Mouse (Mus musculus): ENCODE data around the gene Bpi.

The Bpi gene

DNA sequence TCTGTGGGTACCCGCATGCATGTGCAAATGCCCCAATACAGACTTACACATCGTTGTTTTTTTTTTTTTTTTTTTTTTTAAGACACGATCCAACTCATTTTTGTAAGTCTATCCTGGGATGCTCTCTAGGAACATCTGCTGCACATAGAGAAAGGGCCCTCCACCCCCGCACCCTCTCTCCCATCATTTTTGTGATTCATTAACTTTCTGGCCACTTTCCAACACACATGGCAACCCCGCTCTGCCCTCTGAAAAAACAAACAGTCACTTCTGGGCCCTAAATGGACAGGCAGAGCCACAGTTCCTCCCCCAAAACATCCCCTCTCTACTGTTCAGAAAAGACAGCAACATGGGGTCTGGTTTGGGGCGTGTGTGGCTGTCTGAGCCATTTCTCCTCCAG lies 27.8 kb downstream of the Bpi start:
- DNase-seq (ENCODE audit: low spot score), result no peak

DNA sequence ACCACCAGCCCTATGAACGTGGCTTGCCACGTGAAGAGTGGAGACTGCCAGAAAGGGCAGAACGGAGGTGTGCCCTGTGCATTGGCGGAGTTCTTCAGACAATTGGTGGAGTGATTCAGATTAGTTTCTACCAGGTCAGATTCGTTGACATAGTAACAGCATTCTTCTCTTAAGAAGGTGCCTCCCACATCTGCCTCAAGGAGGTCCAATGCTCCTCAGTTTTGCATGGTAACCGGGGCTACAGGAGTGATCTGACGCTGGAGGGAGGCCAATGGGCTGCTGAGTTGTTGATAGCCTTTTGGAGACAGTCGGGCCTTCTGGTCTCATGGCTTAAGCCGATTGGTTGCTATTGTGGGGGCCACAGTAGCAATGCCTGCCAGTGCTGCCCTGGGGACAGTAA lies 37.8 kb downstream of the Bpi start:
- no peak for DNase-seq (ENCODE audit: low spot score)

DNA sequence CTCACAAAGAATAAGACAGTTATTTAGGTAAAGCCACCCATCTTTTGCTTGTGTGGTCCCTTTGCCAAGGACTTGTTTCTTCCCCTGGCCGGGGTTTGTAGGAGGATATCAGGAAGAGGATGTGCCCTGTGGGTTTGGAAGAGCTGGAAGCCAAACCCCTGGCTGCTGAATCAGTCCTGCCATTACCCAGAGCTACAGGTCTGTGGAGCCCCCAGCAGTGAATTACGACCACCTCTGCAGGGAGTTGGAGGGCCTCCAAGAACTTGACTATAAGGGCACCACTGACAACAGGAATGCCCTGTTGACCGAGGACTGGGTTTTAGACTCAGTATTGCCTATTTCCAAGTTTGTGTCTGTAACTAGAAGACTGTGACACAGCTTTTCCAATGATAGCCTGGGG lies 41.3 kb downstream of the Bpi start:
- no peak for DNase-seq (ENCODE audit: low spot score)

DNA sequence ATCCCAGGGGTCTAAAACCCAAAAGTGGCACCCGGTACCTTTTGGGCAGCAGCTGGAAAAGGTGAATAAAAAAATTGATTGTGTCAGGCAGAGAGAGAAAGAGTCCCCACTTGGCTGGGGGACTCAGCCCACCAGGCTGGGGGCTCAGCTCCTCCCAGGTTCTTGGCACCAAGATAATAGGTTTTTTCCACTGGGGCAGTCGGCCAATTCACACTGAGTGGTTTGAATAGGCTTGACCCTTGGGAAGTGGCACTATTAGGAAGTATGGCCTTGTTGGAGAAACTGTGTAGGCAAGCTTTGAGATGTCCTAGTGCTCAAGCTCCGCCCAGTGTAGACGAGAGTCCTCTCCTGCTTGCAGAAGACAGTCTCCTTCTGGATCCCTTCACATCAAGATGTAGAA lies 41.8 kb downstream of the Bpi start:
- DNase-seq (ENCODE audit: low spot score), result no peak

DNA sequence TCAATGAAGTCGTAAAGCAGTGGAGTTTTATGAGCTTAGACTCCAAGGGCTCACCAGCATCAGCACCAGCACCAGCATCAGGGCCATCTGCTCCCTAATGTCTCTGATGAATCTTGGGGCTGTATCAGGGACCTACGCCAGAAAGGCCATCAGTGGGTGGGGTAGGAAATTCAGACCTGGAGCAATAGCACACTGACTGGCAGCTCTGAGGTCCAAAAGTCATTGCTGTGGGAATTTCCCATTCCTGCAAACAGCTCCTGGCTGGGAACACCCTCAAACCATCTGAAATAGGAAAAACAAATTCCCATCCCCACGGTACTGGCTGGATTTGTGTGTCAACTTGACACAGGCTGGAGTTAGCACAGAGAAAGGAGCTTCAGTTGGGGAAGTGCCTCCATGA lies 44.9 kb downstream of the Bpi start:
- no peak for DNase-seq (ENCODE audit: low spot score)

DNA sequence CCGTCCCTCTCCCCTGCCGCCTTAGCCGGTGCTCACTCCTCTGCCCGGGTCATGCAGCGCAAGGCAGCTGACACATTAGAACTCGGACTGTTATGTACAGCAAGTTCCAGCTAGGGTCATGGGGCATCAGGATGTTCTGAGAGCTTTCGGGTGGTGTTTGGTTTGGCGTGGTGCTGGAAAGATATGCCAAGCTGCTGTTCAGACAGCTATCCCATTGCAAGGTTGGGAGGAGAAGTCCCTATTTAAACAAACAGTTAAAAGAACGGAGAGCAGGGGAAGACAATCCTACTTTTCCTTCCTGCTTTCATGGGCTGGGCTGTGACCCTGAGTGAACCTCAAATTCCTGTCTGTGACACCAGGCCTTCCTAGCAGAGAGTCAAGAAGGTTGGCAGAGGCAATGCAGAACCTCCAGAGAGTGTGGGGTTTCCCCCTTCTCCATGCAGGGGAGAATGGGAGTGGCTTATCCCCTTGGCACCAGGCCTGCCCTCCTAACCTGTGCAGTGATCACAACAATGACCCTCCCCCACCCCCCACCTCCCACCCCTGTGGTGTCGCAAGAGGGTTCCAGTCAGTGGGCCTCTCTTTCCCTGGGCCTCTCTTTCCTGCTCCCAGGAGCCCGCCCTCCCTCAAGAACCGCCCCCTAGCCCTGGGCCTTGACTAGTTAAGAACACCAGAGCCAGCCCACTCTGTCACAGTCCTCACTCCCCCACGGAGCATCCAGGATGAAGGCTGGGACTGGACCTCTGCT lies 48.2 kb downstream of the Bpi start, which contains the start of gene Lbp:
Lbp (plus strand) TSS at position 546 of the 748 bp plus-strand sequence.
- DNase-seq (ENCODE audit: low spot score), result no peak

DNA sequence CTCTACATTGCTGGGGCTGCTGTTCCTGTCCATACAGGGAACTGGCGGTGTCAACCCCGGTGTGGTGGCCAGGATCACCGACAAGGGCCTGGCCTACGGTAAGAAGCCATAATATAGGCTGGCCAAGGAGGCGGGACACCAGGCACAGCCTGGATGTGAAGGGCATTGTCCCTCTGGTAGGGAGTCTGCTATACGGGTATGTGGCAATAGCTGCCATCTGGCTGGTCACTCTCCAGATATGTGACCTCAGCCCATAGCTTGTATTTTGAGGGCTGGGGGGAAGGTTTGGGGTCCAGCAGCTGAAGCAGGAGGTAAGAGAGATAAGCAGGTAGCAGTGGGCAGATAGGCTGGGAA lies 48.8 kb downstream of the Bpi start:
- no peak for DNase-seq (ENCODE audit: low spot score)

DNA sequence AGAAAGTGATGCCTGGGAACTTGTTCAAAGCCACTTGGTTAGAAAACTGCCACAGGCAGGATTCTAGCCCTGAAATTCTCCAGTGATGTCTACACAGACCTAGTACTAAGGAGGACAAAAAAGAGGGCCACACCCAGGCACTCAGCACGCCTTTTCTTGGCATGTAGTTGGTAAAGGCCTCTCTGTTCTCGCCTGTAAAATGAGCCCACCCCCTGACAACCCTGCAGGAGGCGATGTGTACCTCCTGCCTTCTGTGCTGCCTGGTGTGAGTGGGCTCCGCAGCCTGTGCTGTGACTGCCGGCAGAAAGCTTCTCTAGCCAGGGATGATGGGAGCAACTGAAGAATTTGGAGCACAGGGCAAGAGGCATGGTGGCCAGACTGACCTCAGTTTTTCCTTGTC lies 50.4 kb downstream of the Bpi start:
- DNase-seq (ENCODE audit: low spot score), result no peak

DNA sequence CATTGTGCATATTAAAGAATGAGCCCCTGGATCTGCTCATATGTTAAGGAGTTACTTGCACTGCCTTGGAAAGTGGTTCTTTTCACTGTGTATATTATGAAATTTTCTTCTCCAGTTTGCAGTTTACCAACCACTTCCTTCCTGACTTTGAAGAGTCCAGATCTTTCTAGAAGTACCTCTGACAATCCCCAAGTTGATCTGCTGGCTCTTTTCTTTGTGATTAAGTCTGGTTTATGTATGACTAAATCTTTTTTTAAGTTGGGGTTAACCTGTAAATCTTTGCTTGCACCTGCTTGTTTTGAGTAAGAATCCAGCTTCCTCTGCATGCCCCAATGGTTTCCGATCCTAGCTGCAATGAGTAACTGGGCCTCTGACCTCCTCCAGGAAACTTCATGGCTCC lies 55.2 kb downstream of the Bpi start:
- DNase-seq (ENCODE audit: low spot score), result no peak

DNA sequence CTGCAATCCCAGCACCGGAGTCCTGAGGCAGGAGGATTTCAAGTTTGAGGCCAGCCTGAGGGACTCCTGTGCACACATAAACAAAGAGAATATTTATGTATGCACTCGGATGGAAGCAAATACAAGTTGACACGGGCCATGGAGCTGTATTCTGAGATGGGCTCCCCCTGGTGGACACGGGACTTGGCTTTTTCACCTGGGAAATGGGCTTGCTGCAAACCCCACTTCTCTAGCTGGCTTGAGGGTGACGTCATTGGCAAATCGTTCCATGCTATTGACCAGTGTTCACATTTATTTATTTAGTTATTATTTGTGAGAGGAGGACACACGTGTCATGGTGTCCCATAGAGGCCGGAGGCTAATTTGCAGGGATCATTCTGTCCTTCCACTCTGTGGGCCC lies 58.5 kb downstream of the Bpi start:
- DNase-seq (ENCODE audit: low spot score), result no peak

DNA sequence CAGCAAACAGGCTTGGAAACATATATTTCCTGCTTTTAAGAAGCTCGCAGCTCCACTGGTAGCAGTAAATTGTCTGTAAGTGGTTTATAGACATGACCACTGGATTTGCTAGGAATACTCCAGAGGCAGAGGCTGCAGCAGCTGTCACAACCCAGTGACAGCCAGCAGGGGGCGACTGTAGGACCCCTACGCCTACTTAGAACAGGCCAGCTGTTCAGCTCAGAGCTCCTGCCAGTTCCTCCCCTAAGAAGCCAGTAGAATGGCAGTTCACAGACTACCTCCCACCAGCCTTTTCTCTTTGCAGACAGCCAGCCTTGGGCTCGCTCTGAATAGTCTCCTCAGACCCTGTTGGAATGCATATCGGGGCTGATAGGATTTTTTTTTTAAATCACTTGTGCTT lies 59.1 kb downstream of the Bpi start:
- no peak for DNase-seq (ENCODE audit: low spot score)

DNA sequence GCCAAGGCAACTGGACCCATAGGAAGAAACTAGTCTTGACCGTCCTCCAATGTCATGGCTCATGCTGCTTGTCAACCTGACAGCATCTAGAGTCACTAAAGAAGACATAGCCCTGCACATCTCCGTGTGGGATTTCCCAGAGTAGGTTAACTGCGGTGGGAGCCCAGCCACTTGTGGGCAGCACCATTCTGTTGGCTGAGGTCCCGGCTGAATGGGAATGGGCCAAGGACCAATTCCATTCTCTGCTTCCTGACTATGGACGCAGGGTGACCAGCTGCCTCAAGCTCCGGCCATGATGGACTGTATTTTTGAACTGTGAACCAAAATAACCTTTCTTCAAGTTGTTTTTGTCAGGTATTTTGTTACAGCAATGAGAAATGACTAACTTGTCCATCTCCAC lies 63.7 kb downstream of the Bpi start:
- no peak for DNase-seq (ENCODE audit: low spot score)

DNA sequence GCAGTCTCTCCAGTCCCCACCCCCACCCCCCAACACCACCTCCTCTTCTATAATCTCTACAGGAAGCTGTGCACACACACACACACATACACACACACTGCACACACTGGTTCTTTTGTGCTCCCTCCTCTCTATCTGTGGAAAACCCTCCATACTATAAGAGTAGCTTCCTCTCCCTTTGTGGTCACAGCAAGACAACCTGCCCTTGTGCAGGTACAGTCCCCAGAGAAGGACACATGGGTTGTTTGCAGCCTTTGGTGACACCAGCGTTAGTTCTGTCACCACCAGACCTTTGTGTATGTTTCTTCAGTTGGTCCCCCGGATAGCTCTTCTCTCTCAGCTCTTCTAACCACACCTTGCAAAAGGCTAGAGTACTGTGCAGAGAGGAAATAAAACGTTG lies 65.0 kb downstream of the Bpi start:
- no peak for DNase-seq (ENCODE audit: low spot score)

DNA sequence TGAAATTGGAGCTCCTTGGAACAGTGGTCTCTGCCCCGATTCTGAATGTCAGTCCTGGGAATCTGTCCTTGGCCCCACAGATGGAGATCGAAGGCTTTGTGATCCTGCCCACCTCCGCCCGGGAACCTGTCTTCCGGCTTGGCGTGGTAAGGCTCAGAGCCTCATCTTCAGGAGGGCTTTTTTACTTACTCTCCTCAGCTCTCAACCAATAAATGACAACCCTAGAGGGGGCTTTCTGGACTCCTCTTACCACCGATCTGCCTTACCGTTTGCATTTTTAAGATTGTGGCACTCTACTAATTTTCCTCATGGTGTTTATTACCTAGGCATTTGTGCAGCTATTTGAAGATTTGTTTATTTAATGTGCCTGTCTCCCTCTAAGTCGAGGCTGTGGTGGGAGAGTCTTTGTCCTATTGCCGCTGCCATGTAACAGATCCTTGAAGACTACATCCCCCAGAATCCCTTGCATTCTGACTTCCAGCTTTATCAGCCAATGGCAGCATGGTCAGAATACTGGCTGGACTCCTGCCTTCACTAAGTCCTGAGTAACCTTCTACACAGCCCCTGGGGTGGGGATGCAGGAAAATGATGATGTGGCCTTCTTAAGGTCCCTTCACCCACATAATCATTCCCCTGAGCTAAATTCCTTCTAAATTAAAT lies 66.8 kb downstream of the Bpi start:
- DNase-seq (ENCODE audit: low spot score), result no peak

DNA sequence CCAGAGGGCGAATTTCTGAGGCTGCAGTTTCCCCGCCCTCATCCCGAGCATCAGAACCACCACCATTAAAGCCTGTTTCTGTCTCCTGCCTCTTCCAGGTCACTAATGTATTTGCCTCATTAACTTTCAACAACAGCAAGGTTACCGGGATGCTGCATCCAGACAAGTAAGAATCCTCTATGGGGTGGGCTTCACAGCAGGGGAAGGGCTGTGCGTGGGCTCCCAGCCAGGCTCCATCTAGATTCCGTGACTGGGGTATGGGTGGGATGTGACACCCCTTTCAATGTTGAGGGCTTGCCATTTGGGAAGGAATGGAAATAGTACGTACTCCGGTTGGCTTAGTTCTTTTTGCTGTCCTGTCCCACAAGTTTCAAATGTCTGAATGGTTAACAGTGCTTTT lies 67.7 kb downstream of the Bpi start:
- no peak for DNase-seq (ENCODE audit: low spot score)

All from urinary bladder, postnatal 10 days (tissue).